Mouse (Mus musculus) hematopoietic multipotent progenitor cell, adult 10-12 weeks (in vitro differentiated cells): ENCODE data around the gene Anapc13. TPM values are rescaled to one million over a fixed set of nuclear protein-coding genes. Genes with fewer than 3 reads are reported as not detected.

Source experiments
- polyA plus RNA-seq: library from polyadenylated mRNA; stranded (reverse); fragments of >175 nt; gene quantifications from 2 replicates; pipeline ENCODE4 v1.2.3, GENCODE M21; 2012; ENCODE audit warnings: low replicate concordance

The Anapc13 gene
- 29.1 and 47.0 TPM in 2 replicates for polyA plus RNA-seq

DNA sequence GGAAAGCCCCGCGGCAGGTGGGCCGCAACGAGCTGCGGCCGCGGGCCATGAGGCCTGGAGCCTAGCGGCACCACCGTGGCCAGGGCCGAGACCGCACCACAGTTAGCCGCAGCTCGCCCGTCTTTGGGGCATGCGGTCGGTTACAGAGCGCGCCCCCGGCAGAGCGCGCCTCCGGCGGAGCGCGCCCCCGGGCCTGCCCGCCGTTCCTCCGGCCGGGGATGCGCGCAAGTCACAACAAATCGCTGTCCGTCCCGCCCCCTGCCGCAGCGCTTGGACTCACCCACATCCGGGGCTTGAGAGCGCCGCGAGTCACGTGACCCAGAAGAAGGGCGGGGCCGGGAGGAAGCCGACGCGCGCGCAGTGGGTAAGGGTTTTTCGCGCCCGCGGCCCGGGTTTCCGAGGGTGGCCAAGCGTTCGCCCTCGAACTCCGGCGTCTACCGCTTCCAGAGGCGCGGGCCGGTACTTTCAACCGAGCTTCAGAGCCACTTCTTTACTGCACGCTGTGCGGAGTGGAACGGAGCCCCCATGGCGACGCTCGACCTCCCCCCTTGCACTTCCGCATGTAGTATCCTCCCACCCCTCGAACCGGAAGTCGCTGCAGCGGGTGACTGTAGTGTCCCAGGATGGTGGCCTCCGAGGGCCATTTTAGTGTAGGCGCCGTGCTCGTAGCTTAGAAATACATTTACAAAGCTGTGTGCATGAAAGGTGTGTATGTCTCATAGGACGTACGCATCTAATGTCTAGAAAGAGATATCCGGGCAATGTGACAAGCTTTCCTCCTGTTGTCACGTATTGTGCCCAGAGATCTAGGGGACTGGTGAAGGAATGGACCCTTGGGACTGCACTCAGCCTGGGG, at the start of gene Anapc13, which contains the start of gene Cep63:
TSS of gene Anapc13 (plus strand) at position 314 of the 856 bp plus-strand sequence.
TSS of gene Cep63 (minus strand) at position 552 of the 856 bp plus-strand sequence.

Other genes with a start within 250 kb of the Anapc13 start
- gene Ky, start 120.5 kb upstream of the Anapc13 start, polyA plus RNA-seq, result 0.03 and 0.08 TPM in 2 replicates
- 13.1 and 53.4 TPM in 2 replicates for gene Cep63, start 238 bp downstream of the Anapc13 start, polyA plus RNA-seq
- 1.3 and 2.6 TPM in 2 replicates for gene Amotl2, start 90.4 kb downstream of the Anapc13 start, polyA plus RNA-seq
- gene Ryk, start 208.6 kb downstream of the Anapc13 start, polyA plus RNA-seq, result 0.99 and 3.7 TPM in 2 replicates